Mouse (Mus musculus): ENCODE measurements around the gene Vsig10l. TPM values are rescaled to one million over a fixed set of nuclear protein-coding genes. Genes with fewer than 3 reads are reported as not detected.

Gene Vsig10l
- polyA plus RNA-seq, 1 experiment from 2014 or later: 0.85 TPM

DNA sequence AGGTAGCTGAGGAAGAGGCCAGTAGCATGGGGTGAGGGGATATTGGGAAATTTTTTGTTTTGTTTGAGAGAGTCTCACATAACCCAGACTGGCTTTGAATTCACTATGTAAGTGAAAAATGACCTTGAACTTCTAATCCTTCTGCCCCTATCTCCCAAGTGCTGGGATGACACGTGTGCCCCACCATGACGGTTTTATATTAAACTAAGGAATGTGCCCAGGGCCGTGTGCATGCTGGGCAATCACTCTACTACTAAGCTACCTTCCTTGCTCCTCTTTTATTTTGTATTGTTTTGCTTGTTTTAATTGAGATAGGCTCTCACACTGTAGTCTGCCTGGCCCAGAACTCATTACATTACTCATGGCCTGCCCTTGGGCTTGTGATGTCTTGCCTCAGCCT, 21.9 kb upstream of the Vsig10l start:
- H3K4me3 ChIP-seq (replicated peaks): no peak overlapping the region
- no peaks in the 10 kb centered on the region for H3K27me3 ChIP-seq
- no peak overlapping the region for H3K4me2 ChIP-seq
- H3K9me3 ChIP-seq (replicated peaks): no peaks in the 10 kb centered on the region
- 0 out of 2 replicates have a peak overlapping the region, but pooled peaks have one; percentile 34 for H3K27ac ChIP-seq
- WGBS (ENCODE audit: insufficient replicate concordance): 70% methylated on average over 3 of the region's 3 CpGs
- no peaks in the 10 kb centered on the region for H3K36me3 ChIP-seq
- ATAC-seq (ENCODE audit: low read depth): no peak
- DNase-seq: no peak
- H3K4me1 ChIP-seq (replicated peaks): peaks cover 38% of the 10 kb centered on the region
- no peak overlapping the region for H3K9ac ChIP-seq

DNA sequence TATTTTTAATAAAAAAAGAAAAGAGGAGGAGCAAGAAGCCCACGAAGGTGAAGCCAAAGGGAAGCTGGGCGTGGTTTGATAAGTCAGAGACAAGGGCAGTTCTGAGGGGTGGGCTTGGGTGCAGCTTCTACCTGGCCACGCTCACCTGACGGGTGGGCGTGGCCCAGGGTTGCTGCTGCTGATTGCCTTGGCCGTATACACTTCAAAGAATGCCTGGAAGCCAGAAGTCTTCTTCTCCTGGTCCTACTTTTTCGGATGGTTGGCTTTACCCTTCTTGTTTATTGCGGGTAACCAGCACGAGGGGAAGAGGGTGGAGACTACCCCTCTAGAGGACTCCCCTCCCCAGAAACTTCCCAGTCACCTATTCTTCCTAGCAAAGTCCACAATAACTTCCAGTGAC, 20.3 kb upstream of the Vsig10l start:
- WGBS (ENCODE audit: insufficient replicate concordance): 5% methylated on average over 9 of the region's 9 CpGs
- no peak for ATAC-seq (ENCODE audit: low read depth)
- no peaks in the 10 kb centered on the region for H3K27me3 ChIP-seq
- DNase-seq: no peak
- H3K27ac ChIP-seq: peak overlapping the region; percentile 89
- peak overlapping the region; percentile 97 for H3K4me2 ChIP-seq
- peak overlapping the region; percentile 75 for H3K4me3 ChIP-seq (replicated peaks)
- H3K9me3 ChIP-seq (replicated peaks): no peaks in the 10 kb centered on the region
- H3K36me3 ChIP-seq: no peaks in the 10 kb centered on the region
- peak overlapping the region; percentile 77 for H3K9ac ChIP-seq
- peaks cover 54% of the 10 kb centered on the region for H3K4me1 ChIP-seq (replicated peaks)

DNA sequence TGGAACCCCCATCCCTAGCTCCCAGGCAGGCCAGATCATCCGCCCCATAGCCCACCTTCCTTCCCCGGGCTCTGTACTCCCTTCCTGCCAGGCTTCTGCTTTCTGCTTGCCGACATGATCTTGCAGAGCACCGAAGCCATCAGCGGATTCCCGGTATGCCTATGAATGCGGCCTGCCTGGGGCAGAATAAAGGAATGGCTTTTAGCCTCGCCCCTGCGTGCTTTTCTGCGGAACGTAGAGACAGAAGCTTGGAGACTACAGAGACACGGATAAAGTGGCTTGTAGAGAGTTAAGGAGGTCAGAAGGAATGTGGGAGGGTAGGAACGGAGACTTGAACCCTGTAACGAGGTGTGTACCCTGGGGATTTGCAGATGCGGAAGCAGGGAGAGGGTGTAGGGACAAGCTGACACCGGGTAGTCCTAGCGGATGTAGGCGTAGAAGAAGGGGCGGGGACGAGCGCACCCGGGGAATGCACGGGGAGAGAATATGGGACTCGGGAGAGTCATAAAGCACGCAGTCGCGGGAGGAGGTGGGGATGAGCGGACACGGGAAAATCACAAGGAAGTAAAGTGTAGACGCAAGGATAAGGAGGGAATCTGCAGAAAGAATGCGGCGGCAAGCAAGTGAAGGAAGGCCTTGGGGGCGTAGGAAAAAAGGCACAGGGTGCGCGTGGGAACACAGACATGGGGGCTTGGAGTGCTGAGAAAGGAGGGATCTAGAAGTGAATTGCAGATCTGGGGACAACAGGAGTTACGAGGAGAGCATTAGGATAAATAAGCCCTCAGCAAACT, 19.6 kb upstream of the Vsig10l start:
- under 1% methylated on average over 36 of the region's 36 CpGs for WGBS (ENCODE audit: insufficient replicate concordance)
- Histone ChIP-seq H3K4me2 (peak overlapping the region; percentile 97), H3K27me3 (no peaks in the 10 kb centered on the region), H3K4me1 (replicated peaks) (peaks cover 60% of the 10 kb centered on the region), H3K9ac (peak overlapping the region; percentile 77), H3K27ac (peak overlapping the region; percentile 89), H3K36me3 (no peaks in the 10 kb centered on the region), H3K4me3 (replicated peaks) (peak overlapping the region; percentile 75), H3K9me3 (replicated peaks) (no peaks in the 10 kb centered on the region)
- peak; percentile 71 for DNase-seq
- peak; percentile 82 for ATAC-seq (ENCODE audit: low read depth)

DNA sequence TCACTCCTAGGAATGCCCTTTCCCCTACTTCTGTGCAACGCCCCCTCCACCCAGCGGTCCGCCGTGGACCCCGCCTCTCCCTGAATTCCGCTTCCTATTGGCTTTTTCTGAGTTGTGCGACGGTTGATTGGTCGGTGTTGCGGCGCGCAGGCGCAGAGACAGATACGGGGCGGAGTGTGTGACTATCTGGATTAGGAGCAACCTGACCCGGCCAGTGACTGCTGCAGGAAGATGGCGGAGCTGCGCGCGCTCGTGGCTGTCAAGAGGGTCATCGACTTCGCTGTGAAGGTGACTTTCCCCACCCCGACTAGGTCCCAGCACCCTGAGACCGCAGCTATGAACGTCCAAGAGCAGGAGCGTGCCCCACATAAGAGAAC, 19.0 kb upstream of the Vsig10l start, which contains the start of the genes Etfb and Gm45233:
Gene Etfb (plus strand): TSS at position 167 of the 377 bp plus-strand sequence.
Gene Gm45233 (plus strand): TSS at position 212 of the 377 bp plus-strand sequence.
- H3K9ac ChIP-seq: peak within 1 kb of the TSS; percentile 77
- peak within 1 kb of the TSS; percentile 75 for H3K4me3 ChIP-seq (replicated peaks)
- peak within 1 kb of the TSS; percentile 89 for H3K27ac ChIP-seq
- peak; percentile 96 for ATAC-seq (ENCODE audit: low read depth)
- peak within 1 kb of the TSS; percentile 97 for H3K4me2 ChIP-seq
- no peaks in the 10 kb centered on the region for H3K36me3 ChIP-seq
- no peaks in the 10 kb centered on the region for H3K9me3 ChIP-seq (replicated peaks)
- no peaks in the 10 kb centered on the region for H3K27me3 ChIP-seq
- WGBS (ENCODE audit: insufficient replicate concordance): under 1% methylated on average over 27 of the region's 27 CpGs
- DNase-seq: peak; percentile 96
- H3K4me1 ChIP-seq (replicated peaks): peaks cover 65% of the 10 kb centered on the region

DNA sequence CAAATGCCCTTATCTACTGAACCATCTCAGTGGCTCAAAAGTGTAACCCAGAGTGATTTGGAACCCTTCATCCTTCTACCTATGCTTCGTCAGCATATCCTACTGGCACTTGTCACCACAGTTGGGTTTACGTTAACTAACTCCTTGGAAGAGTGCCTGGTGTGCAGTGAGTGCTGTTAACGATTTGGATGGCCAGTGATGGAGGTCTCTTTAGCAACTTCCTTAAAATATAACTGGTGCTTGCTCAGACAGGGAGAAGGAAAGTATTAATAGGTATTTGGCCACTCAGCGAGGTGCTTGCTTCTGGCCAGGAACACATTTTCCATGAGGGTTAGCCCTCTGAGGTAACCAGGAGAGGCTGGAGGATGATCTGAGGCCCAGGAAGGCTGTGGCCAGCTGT, 15.2 kb upstream of the Vsig10l start:
- H3K9ac ChIP-seq: no peak overlapping the region
- no peak overlapping the region for H3K27ac ChIP-seq
- no peak for DNase-seq
- no peak overlapping the region for H3K4me3 ChIP-seq (replicated peaks)
- no peak overlapping the region for H3K4me2 ChIP-seq
- no peak for ATAC-seq (ENCODE audit: low read depth)
- no peaks in the 10 kb centered on the region for H3K9me3 ChIP-seq (replicated peaks)
- H3K4me1 ChIP-seq (replicated peaks): peaks cover 66% of the 10 kb centered on the region
- no peaks in the 10 kb centered on the region for H3K27me3 ChIP-seq
- 68% methylated on average over 4 of the region's 4 CpGs for WGBS (ENCODE audit: insufficient replicate concordance)
- H3K36me3 ChIP-seq: peaks cover 21% of the 10 kb centered on the region

DNA sequence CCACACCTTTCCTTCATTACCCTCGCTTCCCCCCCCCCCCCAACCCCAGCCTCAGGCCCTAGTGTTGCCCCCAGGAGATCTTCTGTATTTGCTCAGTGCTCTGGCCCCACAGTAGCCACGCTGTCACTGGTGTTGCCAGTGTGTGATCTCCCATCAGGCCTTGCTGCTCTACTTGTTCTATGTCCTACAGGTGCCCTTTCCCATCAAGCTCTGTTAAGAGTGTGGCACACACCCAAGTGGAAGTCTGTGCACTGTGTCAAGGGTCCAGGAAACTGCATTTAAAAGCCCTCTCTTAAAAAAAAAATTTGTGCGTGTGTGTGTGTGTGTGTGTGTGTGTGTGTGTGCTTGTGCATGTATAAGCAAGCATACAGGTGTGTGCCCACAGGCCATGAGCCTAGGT, 14.7 kb upstream of the Vsig10l start:
- no peak overlapping the region for H3K4me2 ChIP-seq
- ATAC-seq (ENCODE audit: low read depth): no peak
- H3K27ac ChIP-seq: no peak overlapping the region
- no peak overlapping the region for H3K4me3 ChIP-seq (replicated peaks)
- DNase-seq: no peak
- H3K9ac ChIP-seq: no peak overlapping the region
- no peaks in the 10 kb centered on the region for H3K9me3 ChIP-seq (replicated peaks)
- H3K4me1 ChIP-seq (replicated peaks): peaks cover 65% of the 10 kb centered on the region
- peaks cover 25% of the 10 kb centered on the region for H3K36me3 ChIP-seq
- H3K27me3 ChIP-seq: no peaks in the 10 kb centered on the region
- 82% methylated on average over 2 of the region's 3 CpGs for WGBS (ENCODE audit: insufficient replicate concordance)

DNA sequence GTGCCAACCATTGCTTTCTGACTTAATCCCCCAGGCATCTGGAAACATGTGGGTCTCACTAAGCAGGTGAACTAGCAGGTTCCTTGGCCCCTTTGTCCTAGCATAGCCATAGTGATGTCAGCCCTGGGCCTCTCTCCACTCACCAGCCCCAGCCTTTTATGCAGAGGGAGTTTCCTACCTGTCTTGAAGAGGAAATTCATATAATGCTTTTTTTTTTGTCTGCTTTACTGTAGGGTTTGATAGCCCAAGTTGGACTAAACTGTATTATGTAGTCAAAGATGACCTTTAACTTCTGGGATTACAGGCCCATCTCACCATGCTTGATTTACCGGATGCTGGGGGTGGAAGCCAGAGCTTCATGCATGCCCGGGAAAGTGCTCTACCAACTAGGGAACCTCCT, 13.1 kb upstream of the Vsig10l start:
- Histone ChIP-seq H3K4me3 (replicated peaks) (no peak overlapping the region), H3K27me3 (no peaks in the 10 kb centered on the region), H3K27ac (no peak overlapping the region), H3K9ac (no peak overlapping the region), H3K4me2 (no peak overlapping the region), H3K4me1 (replicated peaks) (peaks cover 63% of the 10 kb centered on the region), H3K36me3 (peaks cover 41% of the 10 kb centered on the region), H3K9me3 (replicated peaks) (no peaks in the 10 kb centered on the region)
- WGBS (ENCODE audit: insufficient replicate concordance): 90% methylated on average over 2 of the region's 2 CpGs
- DNase-seq (no peak), ATAC-seq (ENCODE audit: low read depth) (no peak)

DNA sequence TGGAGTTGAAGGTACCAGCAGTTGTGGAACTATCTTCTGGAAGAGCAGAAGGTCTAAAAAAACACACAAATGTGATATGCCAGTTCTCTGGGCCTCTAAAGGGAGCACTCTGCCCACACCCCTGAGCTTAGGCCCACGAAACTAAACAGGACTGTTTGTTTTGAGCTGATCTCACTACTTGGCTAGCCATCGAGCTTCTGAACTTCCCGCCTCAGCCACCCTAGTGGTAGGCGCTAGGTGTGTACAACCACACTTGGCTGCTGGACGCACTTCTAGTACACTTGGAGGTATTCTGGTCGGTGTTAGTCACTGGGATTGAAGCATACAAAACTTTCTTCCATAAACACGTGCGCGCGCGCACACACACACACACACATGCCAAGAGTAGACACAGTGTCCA, 11.2 kb upstream of the Vsig10l start:
- ATAC-seq (ENCODE audit: low read depth): no peak
- H3K4me1 ChIP-seq (replicated peaks): peaks cover 45% of the 10 kb centered on the region
- H3K27ac ChIP-seq: no peak overlapping the region
- H3K9me3 ChIP-seq (replicated peaks): no peaks in the 10 kb centered on the region
- H3K9ac ChIP-seq: no peak overlapping the region
- DNase-seq: no peak
- H3K27me3 ChIP-seq: no peaks in the 10 kb centered on the region
- H3K36me3 ChIP-seq: peaks cover 60% of the 10 kb centered on the region
- H3K4me3 ChIP-seq (replicated peaks): no peak overlapping the region
- WGBS (ENCODE audit: insufficient replicate concordance): 89% methylated on average over 11 of the region's 11 CpGs
- H3K4me2 ChIP-seq: no peak overlapping the region

DNA sequence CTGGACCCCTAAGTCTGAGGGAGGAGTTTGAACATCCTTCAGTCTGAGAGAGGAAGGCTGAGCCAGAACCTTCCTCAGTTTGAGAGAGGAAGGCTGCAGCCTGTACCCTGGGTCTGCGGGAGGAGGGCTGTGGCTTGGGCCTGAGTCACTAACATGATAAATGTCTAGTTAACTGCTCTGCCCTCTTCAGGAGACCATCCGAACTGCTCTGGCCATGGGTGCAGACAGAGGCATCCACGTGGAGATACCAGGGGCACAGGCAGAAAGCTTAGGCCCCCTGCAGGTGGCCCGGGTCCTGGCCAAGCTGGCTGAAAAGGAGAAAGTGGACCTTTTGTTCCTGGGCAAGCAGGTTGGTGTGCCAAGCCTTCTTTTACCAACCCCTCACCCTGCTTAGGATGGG, 10.3 kb upstream of the Vsig10l start:
- Histone ChIP-seq H3K4me3 (replicated peaks) (no peak overlapping the region), H3K4me2 (no peak overlapping the region), H3K27me3 (no peaks in the 10 kb centered on the region), H3K27ac (no peak overlapping the region), H3K9me3 (replicated peaks) (no peaks in the 10 kb centered on the region), H3K9ac (no peak overlapping the region), H3K36me3 (peaks cover 69% of the 10 kb centered on the region), H3K4me1 (replicated peaks) (peaks cover 37% of the 10 kb centered on the region)
- DNase-seq: no peak
- WGBS (ENCODE audit: insufficient replicate concordance): 36% methylated on average over 4 of the region's 4 CpGs
- ATAC-seq (ENCODE audit: low read depth): peak; percentile 45; the same call in 1 of the 2 replicates

DNA sequence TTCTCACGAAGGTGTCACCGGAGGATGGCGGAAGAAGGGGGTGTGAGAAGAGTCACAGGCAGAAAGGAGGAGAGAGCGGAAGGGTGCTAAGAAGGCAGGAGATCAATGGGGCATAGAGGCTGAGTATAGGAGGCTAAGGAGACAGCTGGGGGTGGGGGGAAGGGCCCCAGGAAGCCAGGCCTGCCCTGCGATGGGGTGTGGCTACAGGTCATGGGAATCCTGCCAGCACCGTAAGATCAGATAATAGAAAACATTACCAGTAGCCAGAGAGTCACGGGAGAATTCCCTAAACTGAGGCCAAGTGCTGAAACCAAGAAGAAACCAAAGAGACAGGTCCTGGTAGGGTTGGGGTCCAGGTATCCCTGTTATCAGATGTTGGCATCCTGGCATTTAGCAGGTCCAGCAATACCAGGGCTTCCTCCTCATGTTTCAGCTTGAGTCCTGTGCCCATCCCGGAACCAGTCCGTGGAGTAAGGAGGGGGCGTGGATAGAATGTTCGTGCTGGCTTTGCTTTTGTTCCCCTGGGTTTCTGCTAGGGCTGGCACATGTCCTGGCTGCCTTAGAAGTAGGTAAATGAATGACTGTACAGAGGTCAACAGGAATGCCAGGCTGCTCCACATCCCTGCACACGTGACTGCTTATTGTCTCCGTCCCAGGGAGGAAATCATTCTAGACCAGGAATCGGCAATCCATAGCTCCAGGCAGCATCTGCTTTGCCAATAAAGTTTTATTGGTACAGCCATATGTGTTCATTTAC, 9.2 kb upstream of the Vsig10l start:
- no peak for DNase-seq
- Histone ChIP-seq H3K4me2 (no peak overlapping the region), H3K36me3 (peaks cover 72% of the 10 kb centered on the region), H3K9ac (no peak overlapping the region), H3K9me3 (replicated peaks) (no peaks in the 10 kb centered on the region), H3K27me3 (no peaks in the 10 kb centered on the region), H3K27ac (no peak overlapping the region), H3K4me1 (replicated peaks) (peaks cover 26% of the 10 kb centered on the region), H3K4me3 (replicated peaks) (no peak overlapping the region)
- 74% methylated on average over 14 of the region's 14 CpGs for WGBS (ENCODE audit: insufficient replicate concordance)
- ATAC-seq (ENCODE audit: low read depth): no peak

DNA sequence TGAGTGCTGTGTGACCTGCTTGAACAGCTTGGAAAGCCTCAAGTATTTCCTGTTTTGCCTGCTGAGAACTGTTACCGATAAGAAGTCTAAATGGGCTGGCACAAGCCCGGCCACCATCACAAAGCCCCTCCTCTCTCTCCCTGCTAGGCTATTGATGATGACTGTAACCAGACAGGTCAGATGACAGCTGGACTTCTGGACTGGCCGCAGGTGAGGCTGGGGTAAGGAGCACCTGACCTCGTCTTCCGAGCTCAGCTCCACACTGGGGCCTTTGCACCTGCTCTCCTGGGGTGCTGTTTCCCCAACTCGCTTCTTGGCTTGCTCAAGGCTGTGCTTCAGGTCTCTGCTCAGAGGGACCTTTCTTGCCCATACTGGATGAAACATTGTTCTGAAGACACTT, 8.6 kb upstream of the Vsig10l start:
- WGBS (ENCODE audit: insufficient replicate concordance): 75% methylated on average over 6 of the region's 6 CpGs
- Histone ChIP-seq H3K27ac (no peak overlapping the region), H3K36me3 (peaks cover 72% of the 10 kb centered on the region), H3K4me3 (replicated peaks) (no peak overlapping the region), H3K9ac (no peak overlapping the region), H3K27me3 (no peaks in the 10 kb centered on the region), H3K4me2 (no peak overlapping the region), H3K9me3 (replicated peaks) (no peaks in the 10 kb centered on the region), H3K4me1 (replicated peaks) (peaks cover 20% of the 10 kb centered on the region)
- ATAC-seq (ENCODE audit: low read depth): no peak
- DNase-seq: no peak
